Mouse (Mus musculus) gastrocnemius, adult 2 months (tissue): ENCODE measurements around the gene Adam23. TPM values are rescaled to one million over a fixed set of nuclear protein-coding genes. Genes with fewer than 3 reads are reported as not detected.

Experiments used
- DNase-seq: peaks from one replicate; pipeline ENCODE4 v3.0.0; 2022
- H3K27ac ChIP-seq: fragments of 200-600 bp; 2 replicates; pipeline ENCODE4 v1.8.1; 2022; ENCODE audit warnings: mild to moderate bottlenecking
- H3K4me3 ChIP-seq: fragments of 200-600 bp; 2 replicates; pipeline ENCODE4 v1.8.1; 2022; ENCODE audit warnings: mild to moderate bottlenecking, moderate library complexity
- CTCF ChIP-seq: fragments of 200-600 bp; IDR thresholded peaks from 2 replicates; pipeline ENCODE4 v1.8.1; 2022; ENCODE audit warnings: antibody characterized with exemption, mild to moderate bottlenecking, moderate library complexity
- intact Hi-C: fragments of 180-260 bp; cut with DNase I; formaldehyde crosslinking; loops from one replicate; pipeline ENCODE4 v1.15.1; 2025
- total RNA-seq, 2 experiments: library from RNA; stranded (reverse); gene quantifications; 2 replicates each; pipeline ENCODE4 v1.2.3; 2021

Adam23 gene
- total RNA-seq, 2 experiments from 2014 or later, result 0.59 to 1.6 TPM

GRCm38 (mm10) chr1:63446721-63447120 lies 1.0 kb downstream of the Adam23 start:
- intact Hi-C loops, result no loop called here
- Histone ChIP-seq H3K4me3 (peak overlapping the region; percentile 75), H3K27ac (no peak overlapping the region)
- no peak for TF ChIP-seq CTCF
- no peak for DNase-seq

DNA sequence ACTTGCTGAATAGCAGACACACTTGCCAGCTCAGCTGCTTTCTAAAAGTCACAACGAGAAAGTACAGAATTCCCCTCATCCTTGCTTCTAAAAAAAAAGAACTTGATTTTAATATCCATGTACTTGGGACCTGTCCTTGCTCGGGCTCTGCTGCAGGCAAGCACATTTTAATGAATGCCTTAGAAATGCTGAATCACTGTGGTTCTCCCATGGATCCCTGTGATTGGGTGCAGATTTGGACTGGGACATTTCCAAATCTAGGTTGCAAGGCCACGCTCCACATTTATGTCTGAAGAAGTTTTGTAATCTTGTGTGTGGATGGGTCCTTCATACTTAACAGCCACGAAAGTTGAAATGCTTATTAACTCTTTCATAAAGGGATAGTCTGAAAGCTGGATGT lies 4.4 kb downstream of the Adam23 start:
- TF ChIP-seq CTCF, result no peak
- intact Hi-C loops, result no loop called here
- no peak overlapping the region for H3K27ac ChIP-seq
- no peak for DNase-seq
- H3K4me3 ChIP-seq, result no peak overlapping the region

DNA sequence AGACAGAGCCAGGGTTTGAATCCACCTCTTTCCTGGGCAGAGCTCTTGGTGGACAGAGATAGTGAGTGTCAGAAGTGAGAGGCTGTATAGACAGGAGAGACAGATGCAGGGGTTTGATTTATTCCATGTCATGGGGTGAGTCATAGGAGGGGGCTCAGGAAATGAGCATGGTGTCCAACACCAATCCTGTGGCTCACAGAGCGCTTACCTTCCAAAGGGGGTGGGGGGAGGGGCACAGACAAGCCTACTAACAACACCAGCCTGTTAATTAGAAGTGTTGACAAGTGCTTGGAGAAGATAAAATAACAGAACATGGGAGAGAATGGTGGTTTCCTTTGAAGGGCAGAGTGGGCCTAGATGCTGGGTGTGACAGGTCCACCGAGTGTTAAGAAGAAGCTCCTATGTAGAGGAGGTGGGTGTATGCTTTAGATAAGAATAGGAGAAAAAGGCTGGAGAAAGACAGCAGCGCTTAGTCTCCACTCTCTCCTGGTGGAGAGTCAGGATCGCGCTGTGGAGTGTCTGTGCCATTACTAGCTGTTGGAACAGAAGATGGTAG lies 7.7 kb downstream of the Adam23 start:
- no peak overlapping the region for H3K27ac ChIP-seq
- no peak for TF ChIP-seq CTCF
- intact Hi-C loops, result no loop called here
- no peak for DNase-seq
- H3K4me3 ChIP-seq, result no peak overlapping the region

- DNase-seq, result no peak
- Histone ChIP-seq H3K27ac (no peak overlapping the region), H3K4me3 (no peak overlapping the region)
- TF ChIP-seq CTCF, result no peak
- intact Hi-C loops, result no loop called here
These were observed 12.3 kb downstream of the Adam23 start for GRCm38 (mm10) chr1:63457801-63458519.

DNA sequence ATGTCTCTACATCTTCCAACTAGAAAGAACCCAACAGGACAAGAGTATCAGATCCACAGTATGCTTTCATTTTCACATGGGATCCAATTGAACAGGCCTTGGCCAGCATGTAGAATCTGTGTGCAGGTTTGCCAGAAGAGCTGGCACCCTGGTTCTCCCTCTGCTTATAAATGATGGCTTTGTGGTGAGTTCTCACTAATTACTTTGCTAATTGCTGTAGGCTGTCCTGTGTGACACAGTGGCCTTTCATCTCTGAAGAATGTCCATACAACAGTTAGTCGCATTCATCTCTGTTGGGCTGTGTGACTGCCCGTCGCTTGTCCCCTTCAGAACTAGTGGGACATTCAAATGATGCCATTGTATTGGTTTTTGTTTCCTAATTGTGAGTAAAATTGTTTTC lies 13.5 kb downstream of the Adam23 start:
- Histone ChIP-seq H3K4me3 (no peak overlapping the region), H3K27ac (no peak overlapping the region)
- no peak for DNase-seq
- TF ChIP-seq CTCF, result no peak
- intact Hi-C loops, result no loop called here

DNA sequence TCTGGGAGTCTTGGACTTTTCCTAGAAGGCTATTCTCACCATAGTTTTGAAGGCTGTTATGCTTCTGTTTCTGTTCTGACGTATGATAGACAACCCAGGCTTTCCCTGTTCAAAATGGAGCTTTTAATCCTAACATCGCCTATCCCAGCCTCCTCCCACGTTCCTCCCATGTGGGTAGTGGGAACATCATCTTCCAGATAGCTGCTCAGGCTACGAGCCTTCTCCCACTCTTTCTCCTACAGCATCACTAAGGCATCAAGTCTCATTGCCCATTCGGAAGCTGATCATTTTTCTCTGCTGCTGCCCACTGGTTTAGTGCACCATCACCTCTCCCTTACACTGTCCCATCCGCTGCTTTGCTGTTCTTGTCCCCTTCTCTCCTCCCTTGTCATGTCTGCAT lies 14.2 kb downstream of the Adam23 start:
- DNase-seq, result no peak
- H3K27ac ChIP-seq, result no peak overlapping the region
- no peak for TF ChIP-seq CTCF
- intact Hi-C loops, result no loop called here
- no peak overlapping the region for H3K4me3 ChIP-seq

DNA sequence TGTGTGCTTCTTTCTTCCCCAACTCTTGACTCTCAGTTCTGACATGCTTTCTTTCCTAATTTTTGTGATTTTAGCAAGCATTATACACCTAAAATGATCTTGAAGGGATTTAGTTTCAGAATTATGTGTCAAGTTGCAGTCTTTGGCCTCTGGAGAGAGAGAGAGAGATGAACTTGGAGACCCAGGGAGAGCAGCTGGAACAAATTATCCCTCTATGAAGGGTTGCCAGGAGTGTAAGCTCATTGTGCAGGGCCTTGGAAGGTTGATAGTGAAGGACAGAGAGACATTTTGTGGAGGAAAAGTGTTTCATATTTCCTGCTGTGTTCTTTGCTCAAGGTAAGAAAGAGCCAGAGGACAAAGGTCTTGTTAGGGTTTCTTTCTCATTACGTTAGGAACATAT lies 18.8 kb downstream of the Adam23 start:
- no peak for TF ChIP-seq CTCF
- no peak overlapping the region for H3K4me3 ChIP-seq
- H3K27ac ChIP-seq, result no peak overlapping the region
- no peak for DNase-seq
- intact Hi-C loops, result no loop called here

DNA sequence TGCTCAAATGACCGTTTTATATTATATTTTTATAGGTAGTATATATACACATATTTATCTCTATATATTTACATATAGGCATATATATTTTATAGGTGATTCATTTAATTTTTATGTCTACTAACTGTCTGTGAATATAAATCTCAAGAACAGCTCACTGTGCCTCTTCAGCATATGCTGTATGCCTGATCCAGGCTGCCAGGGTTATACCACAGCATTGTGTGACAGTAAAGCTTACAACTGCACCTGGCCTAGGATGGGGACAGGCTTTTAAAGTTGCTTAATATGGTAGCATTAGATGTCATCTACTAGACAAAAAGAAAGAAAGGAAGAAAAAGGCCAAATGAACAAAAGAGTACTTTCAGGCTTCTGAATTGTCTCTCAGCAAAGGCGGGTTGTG lies 27.6 kb downstream of the Adam23 start:
- DNase-seq, result no peak
- H3K27ac ChIP-seq, result no peak overlapping the region
- no peak overlapping the region for H3K4me3 ChIP-seq
- intact Hi-C loops, result no loop called here
- TF ChIP-seq CTCF, result no peak

GRCm38 (mm10) chr1:63473696-63474095 lies 28.0 kb downstream of the Adam23 start:
- Histone ChIP-seq H3K27ac (no peak overlapping the region), H3K4me3 (no peak overlapping the region)
- TF ChIP-seq CTCF, result no peak
- no peak for DNase-seq
- intact Hi-C loops, result no loop called here

DNA sequence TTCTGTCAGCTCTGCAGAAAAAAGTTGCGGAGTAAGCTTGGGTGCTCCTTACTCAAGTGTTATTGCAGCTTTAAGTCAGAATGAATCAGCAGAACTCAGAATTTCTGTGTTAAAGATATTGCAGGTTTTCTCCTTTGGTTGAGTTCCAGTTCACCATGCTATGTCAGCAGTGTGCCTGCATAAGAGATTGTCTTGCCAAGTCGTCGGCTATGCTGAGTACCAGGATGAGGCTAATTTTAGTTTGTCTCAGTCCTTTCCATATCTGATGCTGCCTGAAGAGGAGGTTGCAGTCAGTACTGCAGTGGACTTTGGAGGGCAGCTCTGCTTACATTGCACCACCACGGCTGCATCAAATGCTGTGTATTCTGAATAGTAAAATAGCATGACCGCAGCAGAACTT lies 33.3 kb downstream of the Adam23 start:
- intact Hi-C loops, result no loop called here
- peak; percentile 18 for DNase-seq
- no peak for TF ChIP-seq CTCF
- Histone ChIP-seq H3K27ac (no peak overlapping the region), H3K4me3 (no peak overlapping the region)

- H3K27ac ChIP-seq, result no peak overlapping the region
- no peak for TF ChIP-seq CTCF
- intact Hi-C loops, result no loop called here
- no peak for DNase-seq
- H3K4me3 ChIP-seq, result no peak overlapping the region
These were observed 39.0 kb downstream of the Adam23 start for GRCm38 (mm10) chr1:63484646-63485045.

GRCm38 (mm10) chr1:63486646-63487045 lies 41.0 kb downstream of the Adam23 start:
- Histone ChIP-seq H3K4me3 (no peak overlapping the region), H3K27ac (no peak overlapping the region)
- no peak for TF ChIP-seq CTCF
- DNase-seq, result no peak
- intact Hi-C loops, result no loop called here

DNA sequence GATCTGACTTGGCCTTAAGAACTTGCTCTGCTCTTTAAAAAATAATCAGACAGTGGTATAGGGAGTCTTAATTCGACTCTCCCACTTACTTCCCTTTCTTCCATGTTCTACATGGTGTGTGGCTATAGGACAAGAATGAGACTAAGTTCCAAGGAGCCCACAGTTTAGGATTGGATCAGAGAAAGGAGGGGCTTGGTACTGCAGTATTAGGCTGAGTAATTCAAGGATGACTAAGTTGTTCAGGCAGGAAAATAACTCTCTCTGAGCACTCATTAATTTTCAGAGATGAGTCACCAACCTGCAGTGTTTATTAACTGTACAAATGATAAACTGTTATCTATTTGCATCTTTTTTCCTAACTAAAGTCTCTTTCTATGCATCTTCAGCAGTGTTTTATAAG lies 45.3 kb downstream of the Adam23 start:
- no peak for TF ChIP-seq CTCF
- DNase-seq, result no peak
- intact Hi-C loops, result no loop called here
- H3K4me3 ChIP-seq, result no peak overlapping the region
- no peak overlapping the region for H3K27ac ChIP-seq

GRCm38 (mm10) chr1:63493325-63493724 lies 47.6 kb downstream of the Adam23 start:
- intact Hi-C loops, result no loop called here
- DNase-seq, result no peak
- TF ChIP-seq CTCF, result no peak
- no peak overlapping the region for H3K27ac ChIP-seq
- no peak overlapping the region for H3K4me3 ChIP-seq
